Mouse (Mus musculus): ENCODE data around the gene Adcy5.

Gene Adcy5

DNA sequence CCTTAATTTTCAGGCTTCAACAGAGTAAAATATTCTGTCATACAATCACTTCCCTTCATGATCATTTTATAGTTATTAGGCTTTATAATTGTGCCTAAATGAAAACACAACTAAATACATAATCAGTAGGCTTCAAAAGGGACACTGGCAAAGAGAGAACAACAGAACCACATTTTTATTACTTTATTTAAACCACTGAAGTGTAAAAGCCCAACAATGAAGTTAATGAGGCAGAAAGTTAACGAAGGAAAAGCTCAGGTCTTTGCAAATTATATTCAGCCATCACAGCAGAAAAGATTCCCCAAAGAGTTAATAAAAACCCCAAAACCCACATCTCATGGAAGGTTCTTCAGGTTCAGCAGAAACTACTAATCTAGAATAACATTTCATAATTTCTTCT is 175.8 kb downstream of the Adcy5 start:
- no peak for DNase-seq

Measured in kidney, adult 9 months (tissue).